Mouse (Mus musculus) right cerebral cortex, adult 18-20 months (tissue): ENCODE measurements at regions not wholly inside any gene's neighbourhood (a gene's known extent, or its start where the extent isn't known, plus 50 kb on each side); places are given as distances from the start of the nearest gene placed in this dataset.

Experiments used
- DNase-seq: peaks from one replicate; pipeline ENCODE4 v3.0.0; 2022; ENCODE audit warnings: mixed read lengths

DNA sequence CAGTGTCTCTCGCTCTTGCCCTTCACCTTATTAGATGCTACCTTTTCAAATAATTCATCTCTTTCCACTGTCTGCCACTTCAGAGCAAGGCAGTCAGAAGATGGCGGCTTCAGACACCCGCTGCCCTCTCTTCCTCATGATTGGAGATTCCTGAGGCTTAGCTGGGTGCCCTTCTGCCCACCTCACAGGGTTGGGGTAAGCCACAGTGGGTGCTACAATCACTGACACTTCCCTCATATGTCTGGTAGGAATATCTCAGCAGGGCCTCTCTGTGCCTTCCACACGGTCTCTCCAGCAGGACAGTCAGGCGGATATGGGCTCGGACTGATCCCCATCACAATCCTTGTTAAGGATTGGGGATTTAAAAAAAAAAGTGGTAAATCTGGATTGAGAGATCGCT lies 53.2 kb upstream of the Rpl36-ps4 start:
- DNase-seq: no peak

DNA sequence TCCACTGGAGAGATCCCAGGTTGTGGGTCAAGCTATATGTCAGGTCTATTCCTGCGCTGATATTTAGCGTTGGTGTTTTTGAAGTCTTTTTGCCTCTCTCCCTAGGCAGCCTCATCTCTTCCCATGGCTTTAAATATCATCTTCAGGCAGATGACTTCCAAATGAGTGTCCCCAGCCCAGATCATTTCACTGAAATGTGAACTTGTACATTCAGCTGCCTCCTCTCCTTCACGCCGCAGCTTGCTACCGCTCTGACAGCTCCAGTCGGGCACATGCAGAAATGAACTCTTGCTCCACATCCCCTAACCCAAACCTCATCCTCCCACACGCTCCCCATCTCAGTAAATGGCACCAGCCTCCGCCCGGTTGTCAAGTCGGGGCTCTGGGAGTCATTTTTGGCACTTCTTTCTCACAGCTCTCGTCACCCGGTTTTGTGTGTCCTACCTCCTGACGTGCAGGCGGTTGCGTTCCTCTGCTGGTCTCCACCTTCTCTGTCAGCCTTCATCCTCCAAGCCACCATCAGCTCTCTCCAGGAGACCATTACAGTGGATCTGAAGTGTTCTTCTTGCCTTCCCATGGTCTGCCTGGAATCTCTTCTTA lies 54.0 kb upstream of the Rpl36-ps4 start:
- DNase-seq: peak; percentile 27

DNA sequence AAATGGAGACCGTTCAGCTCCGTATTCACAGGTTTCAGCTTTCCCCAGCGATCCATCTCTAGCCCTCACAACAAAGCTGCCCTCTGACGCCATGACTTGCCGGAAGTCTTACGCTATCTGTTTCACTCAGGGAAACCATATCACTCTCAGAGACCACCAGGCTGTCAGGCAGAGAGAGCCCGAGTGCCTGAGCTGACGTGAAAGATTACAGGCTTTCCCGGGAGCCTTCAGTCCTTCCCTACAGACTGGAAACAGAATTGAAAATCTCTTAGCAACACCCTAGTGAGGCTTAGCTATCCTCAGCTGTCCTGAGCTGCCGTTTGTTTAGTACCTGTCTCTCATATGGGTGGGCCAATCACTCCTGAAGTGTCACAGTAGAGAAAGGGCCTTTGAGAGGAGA lies 54.6 kb upstream of the Rpl36-ps4 start:
- no peak for DNase-seq

DNA sequence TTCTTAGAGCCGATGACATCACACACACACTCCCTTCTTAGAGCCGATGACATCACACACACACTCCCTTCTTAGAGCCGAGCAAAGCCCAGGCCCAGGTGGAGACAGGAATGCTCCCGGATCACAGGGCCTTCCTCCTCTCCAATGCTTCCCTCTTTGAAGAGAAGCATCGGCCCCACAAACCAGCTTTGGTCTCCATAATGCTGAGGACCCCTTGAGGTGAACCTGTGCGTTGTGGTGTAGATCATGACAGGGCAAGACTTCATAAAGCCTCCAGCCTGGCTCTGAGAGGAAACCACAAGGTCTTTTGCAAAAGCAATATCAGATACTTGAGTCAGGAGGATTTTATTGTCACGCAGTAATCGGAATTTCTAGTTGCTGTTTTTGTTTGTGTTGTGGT lies 55.3 kb upstream of the Rpl36-ps4 start:
- no peak for DNase-seq

DNA sequence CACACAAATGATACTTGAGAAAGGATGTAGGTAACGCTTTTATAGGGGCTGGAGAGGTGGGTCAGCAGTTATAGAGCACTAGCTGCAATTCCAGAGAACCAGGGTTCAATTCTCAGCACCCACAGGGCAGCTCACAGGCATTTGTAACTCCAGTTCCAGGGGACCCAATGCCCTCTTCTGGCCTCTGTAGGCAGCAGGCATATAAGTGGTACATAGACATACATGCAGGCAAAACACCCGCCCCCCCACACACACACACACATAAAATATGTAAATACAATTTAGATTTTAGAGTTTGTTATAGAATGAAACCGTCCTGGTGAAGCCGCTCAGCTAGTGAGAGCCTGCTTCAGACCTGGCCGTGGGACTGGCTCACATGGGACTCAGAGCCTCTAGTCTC lies 55.9 kb upstream of the Rpl36-ps4 start:
- no peak for DNase-seq

DNA sequence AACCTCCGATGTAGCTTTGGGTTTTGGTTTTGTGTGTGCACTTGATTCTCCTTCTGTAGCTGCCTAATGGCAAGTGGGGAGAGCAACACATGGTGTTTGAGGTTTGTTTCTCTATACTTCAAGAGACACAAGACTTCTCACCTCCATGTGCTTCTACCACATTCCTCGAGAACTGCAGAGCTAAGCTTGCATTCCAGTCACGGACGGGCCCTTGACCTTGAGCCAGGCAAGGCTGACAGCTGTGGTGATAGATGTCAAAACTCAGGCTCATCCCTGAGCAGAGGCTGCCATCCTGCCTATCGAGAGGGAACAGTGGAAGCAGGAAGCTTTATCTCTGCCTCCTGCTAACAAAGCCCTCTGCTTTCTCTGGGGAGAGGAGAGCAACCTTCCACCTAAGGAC lies 59.2 kb upstream of the Rpl36-ps4 start:
- DNase-seq: no peak

DNA sequence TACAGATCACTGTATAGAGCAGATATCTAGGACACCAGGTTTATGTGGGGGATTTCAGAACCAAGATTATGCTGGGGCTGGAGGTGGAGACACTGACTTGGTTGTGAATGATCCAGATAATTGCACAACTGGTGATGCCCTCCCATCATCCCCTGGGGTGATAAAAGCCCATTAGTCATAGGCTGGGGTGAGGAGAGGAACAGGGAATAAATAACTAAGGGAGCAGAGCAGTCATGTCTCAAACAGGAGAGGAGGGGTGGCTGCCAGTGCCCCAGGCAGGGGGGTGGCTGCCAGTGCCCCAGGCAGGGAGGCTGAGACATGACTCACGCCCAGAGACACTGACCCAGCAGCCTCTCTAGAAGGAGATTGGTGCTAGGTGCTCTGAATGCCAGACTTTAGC lies 53.7 kb upstream of the Kcnk12 start:
- DNase-seq: peak; percentile 15

DNA sequence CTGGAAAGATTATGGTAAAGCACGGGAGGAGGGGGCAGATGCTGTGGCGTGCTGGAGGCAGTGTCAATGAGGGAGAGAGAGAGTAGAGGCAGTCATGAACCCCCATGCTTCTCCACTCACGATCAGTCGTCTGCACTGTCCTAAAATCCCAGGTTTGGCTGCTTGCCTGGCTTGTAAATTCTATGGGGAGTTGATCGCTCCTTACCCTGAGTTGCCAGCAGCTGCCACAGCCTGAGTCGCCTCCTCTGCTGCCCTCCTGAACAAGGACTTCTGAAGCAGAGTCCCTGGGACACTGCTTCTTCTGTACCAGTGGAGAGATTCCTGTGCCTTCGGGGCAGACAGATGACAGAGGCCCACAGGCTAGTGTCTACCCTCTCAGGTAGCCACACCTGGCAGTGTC lies 52.1 kb upstream of the Kcnk12 start:
- no peak for DNase-seq

DNA sequence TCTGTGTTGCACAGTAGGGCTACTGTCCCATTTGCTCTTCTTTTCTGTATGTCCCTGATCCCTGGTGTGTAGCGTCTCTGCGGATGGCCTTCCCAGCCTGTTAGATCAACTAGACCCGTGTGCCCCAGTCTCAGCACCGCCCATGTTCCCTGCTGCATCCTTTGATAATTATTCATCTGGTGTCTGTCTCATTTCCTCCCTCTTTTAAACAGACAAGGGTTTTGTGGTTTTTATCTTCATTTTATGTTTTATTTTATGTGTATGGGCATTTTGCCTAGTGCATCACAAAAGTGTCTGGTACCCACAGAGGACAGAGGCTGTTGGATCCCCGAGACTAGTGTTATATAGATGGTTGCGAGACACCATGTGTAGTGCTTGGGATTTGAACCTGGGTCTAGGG lies 51.6 kb upstream of the Kcnk12 start:
- DNase-seq: no peak

DNA sequence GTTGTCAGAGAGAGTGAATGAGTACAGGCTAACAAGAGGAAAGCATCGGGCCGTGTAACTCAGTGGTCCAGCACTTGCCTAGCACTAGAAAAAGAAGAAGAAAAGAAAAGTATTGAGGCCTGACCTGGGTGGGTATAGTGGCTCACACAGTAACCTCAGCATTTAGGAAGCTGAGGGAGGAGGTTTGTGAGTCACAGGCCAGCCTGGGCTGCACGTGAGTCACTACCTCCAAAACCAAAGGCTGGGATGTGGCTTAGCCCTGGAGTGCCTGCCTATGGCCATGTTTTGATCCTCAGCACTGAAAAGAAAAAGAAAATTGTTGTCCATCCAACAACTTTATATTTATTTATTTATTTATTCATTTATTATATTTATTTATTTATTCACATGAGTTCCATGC lies 51.2 kb upstream of the Kcnk12 start:
- DNase-seq: no peak
